Mouse (Mus musculus): ENCODE results near the gene Skap2. TPM values are rescaled to one million over a fixed set of nuclear protein-coding genes. Genes with fewer than 3 reads are reported as not detected.

Gene Skap2
- total RNA-seq, 2 experiments from 2014 or later, result 10.0 to 12.3 TPM

GRCm38 (mm10) chr6:52005963-52006648 lies 6.2 kb downstream of the Skap2 start:
- DNase-seq (ENCODE audit: low spot score in 2 of 2), result peak in 1 of 2 experiments; percentile 24

GRCm38 (mm10) chr6:52005616-52005962 lies 6.8 kb downstream of the Skap2 start:
- no peak for DNase-seq (ENCODE audit: low spot score in 2 of 2)

GRCm38 (mm10) chr6:52004995-52005394 lies 7.4 kb downstream of the Skap2 start:
- no peak for DNase-seq (ENCODE audit: low spot score in 2 of 2)

GRCm38 (mm10) chr6:52002676-52003075 lies 9.7 kb downstream of the Skap2 start:
- peak in 1 of 2 experiments; percentile 19 for DNase-seq (ENCODE audit: low spot score in 2 of 2)

GRCm38 (mm10) chr6:51999157-51999478 lies 13.2 kb downstream of the Skap2 start:
- no peak for DNase-seq (ENCODE audit: low spot score in 2 of 2)

- DNase-seq (ENCODE audit: low spot score in 2 of 2), result no peak
Observed at GRCm38 (mm10) chr6:51998409-51999156, 13.8 kb downstream of the Skap2 start.

- DNase-seq (ENCODE audit: low spot score in 2 of 2), result no peak
Observed at GRCm38 (mm10) chr6:51987999-51988398, 24.4 kb downstream of the Skap2 start.

- no peak for DNase-seq (ENCODE audit: low spot score in 2 of 2)
Observed at GRCm38 (mm10) chr6:51977638-51978037, 34.7 kb downstream of the Skap2 start.

GRCm38 (mm10) chr6:51975751-51976150 lies 36.6 kb downstream of the Skap2 start:
- no peak for DNase-seq (ENCODE audit: low spot score in 2 of 2)

GRCm38 (mm10) chr6:51958992-51959391 lies 53.4 kb downstream of the Skap2 start:
- no peak for DNase-seq (ENCODE audit: low spot score in 2 of 2)

GRCm38 (mm10) chr6:51956048-51956792 lies 56.1 kb downstream of the Skap2 start:
- DNase-seq (ENCODE audit: low spot score in 2 of 2), result no peak

- no peak for DNase-seq (ENCODE audit: low spot score in 2 of 2)
Observed at GRCm38 (mm10) chr6:51947661-51948060, 64.7 kb downstream of the Skap2 start.

GRCm38 (mm10) chr6:51944916-51945315 lies 67.4 kb downstream of the Skap2 start:
- no peak for DNase-seq (ENCODE audit: low spot score in 2 of 2)

- no peak for DNase-seq (ENCODE audit: low spot score in 2 of 2)
Observed at GRCm38 (mm10) chr6:51933998-51934397, 78.4 kb downstream of the Skap2 start.

- no peak for DNase-seq (ENCODE audit: low spot score in 2 of 2)
Observed at GRCm38 (mm10) chr6:51933034-51933611, 79.2 kb downstream of the Skap2 start.

- DNase-seq (ENCODE audit: low spot score in 2 of 2), result no peak
Observed at GRCm38 (mm10) chr6:51927101-51927500, 85.2 kb downstream of the Skap2 start.

- DNase-seq (ENCODE audit: low spot score in 2 of 2), result no peak
Observed at GRCm38 (mm10) chr6:51921831-51922230, 90.5 kb downstream of the Skap2 start.

- DNase-seq (ENCODE audit: low spot score in 2 of 2), result no peak
Observed at GRCm38 (mm10) chr6:51908495-51908894, 103.9 kb downstream of the Skap2 start.

GRCm38 (mm10) chr6:51905659-51906058 lies 106.7 kb downstream of the Skap2 start:
- peak in 1 of 2 experiments; percentile 18 for DNase-seq (ENCODE audit: low spot score in 2 of 2)

GRCm38 (mm10) chr6:51901544-51901943 lies 110.8 kb downstream of the Skap2 start:
- no peak for DNase-seq (ENCODE audit: low spot score in 2 of 2)

- no peak for DNase-seq (ENCODE audit: low spot score in 2 of 2)
Observed at GRCm38 (mm10) chr6:51898318-51898994, 113.9 kb downstream of the Skap2 start.

All from gastrocnemius, postnatal 4 days (tissue).